Mouse (Mus musculus) midbrain, embryonic 10.5 days (tissue): ENCODE measurements around the gene Gm42517. TPM values are rescaled to one million over a fixed set of nuclear protein-coding genes. Genes with fewer than 3 reads are reported as not detected.

Source experiments
- DNase-seq: peaks from one replicate; pipeline ENCODE4 v3.0.0-alpha.2; 2017; ENCODE audit warnings: low spot score
- H3K27ac ChIP-seq: fragments of 300-500 bp; sonication (generic); replicated peaks from 2 replicates; pipeline ENCODE4 v1.5.1; 2016; ENCODE audit warnings: mild to moderate bottlenecking
- H3K27me3 ChIP-seq: fragments of 300-500 bp; sonication (generic); 2 replicates; pipeline ENCODE4 v1.6.1; 2016; ENCODE audit warnings: low read depth, mild to moderate bottlenecking; ENCODE audit not compliant: poor library complexity, severe bottlenecking
- H3K36me3 ChIP-seq: fragments of 300-500 bp; sonication (generic); 2 replicates; pipeline ENCODE4 v1.6.1; 2016; ENCODE audit warnings: mild to moderate bottlenecking, moderate library complexity
- H3K4me1 ChIP-seq: fragments of 300-500 bp; sonication (generic); 2 replicates; pipeline ENCODE4 v1.6.1; 2016
- H3K4me3 ChIP-seq: fragments of 300-500 bp; sonication (generic); 2 replicates; pipeline ENCODE4 v1.5.1; 2016; ENCODE audit warnings: mild to moderate bottlenecking, moderate library complexity
- H3K9me3 ChIP-seq: fragments of 300-500 bp; sonication (generic); replicated peaks from 2 replicates; pipeline ENCODE4 v1.6.1; 2016; ENCODE audit warnings: mild to moderate bottlenecking
- WGBS: fragments of 180-500 bp; shearing (Covaris S2); methylation state at CpG from one replicate; pipeline ENCODE4 v1.1.7; 2016; 5-methylcytosine and 5-hydroxymethylcytosine counted together
- polyA plus RNA-seq: library from polyadenylated mRNA; unstranded; fragments of >200 nt; fragmentation: Nextera tagmentation; extraction: Ambion mirVana; gene quantifications from 2 replicates; pipeline ENCODE4 v1.2.1, GENCODE M21; 2016

Gm42517 gene
- polyA plus RNA-seq, 1 experiment from 2014 or later = not detected

- H3K4me1 ChIP-seq = peaks cover 31% of the 10 kb centered on the region
- under 1% methylated on average over 49 of the region's 49 CpGs for WGBS
Observed at GRCm38 (mm10) chr5:108368851-108369621, 1.3 kb upstream of the Gm42517 start.

DNA sequence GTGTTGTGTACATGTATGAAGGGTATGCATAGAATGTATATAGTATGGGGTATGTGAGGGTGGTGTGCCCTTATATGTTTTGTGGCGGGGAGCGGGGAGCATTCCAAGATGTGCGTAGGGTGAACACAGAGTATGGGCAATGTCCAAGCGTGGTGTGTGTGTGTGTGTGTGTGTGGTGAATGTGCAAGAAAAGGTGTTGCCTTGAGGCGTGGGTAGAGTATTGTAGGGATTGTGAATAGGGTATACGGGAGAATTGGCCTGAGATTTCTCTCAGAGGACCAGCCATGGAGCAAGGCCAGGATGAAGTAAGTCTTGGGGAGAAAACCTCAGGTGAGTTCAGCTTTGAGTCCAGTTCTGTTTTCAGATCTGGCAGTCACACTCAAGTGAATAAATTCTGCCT lies 724 bp upstream of the Gm42517 start:
- Histone ChIP-seq H3K9me3 (no peaks in the 10 kb centered on the region), H3K36me3 (no peaks in the 10 kb centered on the region), H3K27me3 (peaks cover 96% of the 10 kb centered on the region), H3K4me1 (peaks cover 31% of the 10 kb centered on the region), H3K27ac (no peak overlapping the region), H3K4me3 (peak overlapping the region; percentile 68)
- no peak for DNase-seq
- WGBS = 8% methylated on average over 6 of the region's 6 CpGs

More at GRCm38 (mm10) chr5:108368851-108369621, 1.3 kb upstream of the Gm42517 start:
- peak; percentile 55 for DNase-seq
- Histone ChIP-seq H3K9me3 (no peaks in the 10 kb centered on the region), H3K36me3 (no peaks in the 10 kb centered on the region), H3K27ac (no peak overlapping the region), H3K4me3 (peak overlapping the region; percentile 68), H3K27me3 (peaks cover 90% of the 10 kb centered on the region)

DNA sequence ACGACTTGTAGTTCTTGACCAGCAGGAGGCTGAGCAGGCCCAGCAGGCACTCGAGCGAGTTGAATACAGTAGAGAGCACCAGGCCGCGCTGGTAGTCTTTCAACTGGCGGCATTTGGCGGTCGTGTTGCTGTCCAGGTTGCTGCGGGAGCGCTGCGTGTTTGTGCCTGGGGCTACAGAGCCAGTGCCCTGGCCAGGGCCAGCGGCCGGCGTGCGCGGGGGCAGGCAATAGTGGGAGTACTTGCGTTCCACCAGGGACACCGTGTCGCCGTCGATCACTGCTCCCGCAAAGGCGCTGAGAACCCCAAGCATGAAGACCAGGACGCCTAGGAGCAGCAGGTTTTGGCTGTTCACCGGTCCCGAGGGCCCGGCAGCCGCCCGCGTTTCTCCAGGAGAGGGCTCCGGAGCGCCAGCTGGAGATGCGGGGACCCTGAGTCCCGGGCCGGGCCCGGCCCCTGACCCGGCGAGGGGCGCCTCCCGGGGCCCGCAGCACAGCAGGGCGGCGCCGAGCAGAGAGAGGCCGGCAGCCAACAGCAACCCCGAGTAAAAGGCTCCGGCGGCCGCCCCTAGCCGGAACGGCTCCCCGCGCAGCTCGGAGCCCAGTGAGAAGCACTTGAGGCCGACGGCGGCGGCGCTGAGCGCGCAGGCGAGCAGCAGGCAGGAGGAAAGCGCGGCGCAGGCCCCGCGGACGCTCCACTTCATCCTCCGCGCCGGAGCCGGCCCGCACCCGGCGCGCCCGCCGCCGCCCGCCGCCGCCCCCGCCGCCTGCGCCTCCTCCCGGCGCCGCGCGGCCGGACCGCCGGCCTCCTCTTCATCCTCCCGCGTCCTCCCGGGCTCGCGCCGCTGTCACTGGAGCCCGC lies 509 bp downstream of the Gm42517 start:
- Histone ChIP-seq H3K27me3 (peaks cover 96% of the 10 kb centered on the region), H3K4me3 (peak overlapping the region; percentile 68), H3K9me3 (no peaks in the 10 kb centered on the region), H3K27ac (peak overlapping the region; percentile 55), H3K36me3 (no peaks in the 10 kb centered on the region), H3K4me1 (peaks cover 31% of the 10 kb centered on the region)
- WGBS = under 1% methylated on average over 72 of the region's 100 CpGs
- peak; percentile 67 for DNase-seq

DNA sequence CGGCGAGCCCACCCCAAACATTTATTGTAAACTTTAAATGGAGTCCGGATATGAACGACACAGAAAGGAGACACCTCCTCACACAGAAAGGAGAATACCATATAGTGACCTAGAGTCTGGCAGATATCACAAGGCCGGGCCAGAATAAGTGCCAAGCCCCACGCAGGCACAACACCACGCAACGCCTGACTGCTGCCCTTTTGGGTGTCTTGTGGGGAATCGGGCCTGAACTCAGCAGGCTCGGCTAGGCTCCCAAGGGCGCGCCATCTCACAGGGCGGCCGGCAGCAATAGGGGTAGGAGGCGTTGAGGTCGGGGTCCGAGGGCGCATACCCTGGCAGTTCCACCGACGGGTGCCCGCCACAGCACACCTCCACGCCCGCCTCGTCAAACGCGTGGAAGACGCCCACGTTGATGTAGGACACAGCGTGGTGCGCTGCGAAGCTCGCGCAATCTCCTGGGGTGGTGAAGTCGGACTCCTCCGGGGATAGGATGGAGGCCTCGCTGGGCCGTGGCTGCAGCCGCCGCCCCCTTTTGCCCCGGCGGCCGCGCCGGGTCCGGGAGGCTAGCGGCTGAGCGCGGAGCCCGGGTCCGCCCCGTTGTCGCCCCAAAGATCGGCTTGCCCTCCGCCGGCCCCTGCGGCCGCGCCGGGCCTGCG lies 1.3 kb downstream of the Gm42517 start:
- Histone ChIP-seq H3K4me1 (peaks cover 31% of the 10 kb centered on the region), H3K36me3 (no peaks in the 10 kb centered on the region), H3K4me3 (peak overlapping the region; percentile 68), H3K27me3 (peaks cover 93% of the 10 kb centered on the region), H3K9me3 (no peaks in the 10 kb centered on the region), H3K27ac (no peak overlapping the region)
- DNase-seq = no peak
- 2% methylated on average over 60 of the region's 60 CpGs for WGBS

- Histone ChIP-seq H3K36me3 (no peaks in the 10 kb centered on the region), H3K9me3 (no peaks in the 10 kb centered on the region), H3K4me3 (no peak overlapping the region), H3K27ac (no peak overlapping the region), H3K4me1 (peaks cover 11% of the 10 kb centered on the region), H3K27me3 (peaks cover 52% of the 10 kb centered on the region)
- WGBS = 33% methylated on average over 3 of the region's 3 CpGs
- no peak for DNase-seq
Observed at GRCm38 (mm10) chr5:108362330-108362729, 5.4 kb downstream of the Gm42517 start.

GRCm38 (mm10) chr5:108360211-108360610 lies 7.5 kb downstream of the Gm42517 start:
- DNase-seq = no peak
- Histone ChIP-seq H3K36me3 (no peaks in the 10 kb centered on the region), H3K27me3 (peaks cover 30% of the 10 kb centered on the region), H3K9me3 (no peaks in the 10 kb centered on the region), H3K27ac (no peak overlapping the region), H3K4me1 (no peaks in the 10 kb centered on the region), H3K4me3 (no peak overlapping the region)
- WGBS = 90% methylated on average over 4 of the region's 4 CpGs

DNA sequence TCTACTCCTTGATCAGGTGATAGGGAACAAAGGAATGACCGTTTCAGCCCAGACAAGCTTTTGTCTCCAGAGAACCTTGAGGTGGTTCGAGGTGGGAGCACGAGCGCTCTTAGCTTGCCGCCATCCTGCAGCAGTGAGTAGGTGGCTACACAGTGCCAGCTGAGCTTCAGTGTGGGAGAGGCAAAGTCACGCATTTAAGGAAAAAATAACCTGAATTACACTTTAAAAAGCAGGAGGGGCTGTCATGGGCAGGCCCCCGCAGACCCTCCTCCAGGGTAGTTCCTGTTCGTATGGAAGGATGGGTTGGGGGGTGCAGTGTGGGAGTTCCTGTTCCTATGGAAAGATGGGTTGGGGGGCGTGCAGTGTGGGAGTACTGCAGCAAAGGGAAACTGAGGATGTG lies 8.2 kb downstream of the Gm42517 start:
- 89% methylated on average over 9 of the region's 9 CpGs for WGBS
- H3K27me3 ChIP-seq = peaks cover 23% of the 10 kb centered on the region
- no peaks in the 10 kb centered on the region for H3K4me1 ChIP-seq
- no peak overlapping the region for H3K27ac ChIP-seq
- H3K9me3 ChIP-seq = no peaks in the 10 kb centered on the region
- no peak overlapping the region for H3K4me3 ChIP-seq
- H3K36me3 ChIP-seq = no peaks in the 10 kb centered on the region
- no peak for DNase-seq

- Histone ChIP-seq H3K27me3 (peaks cover 7% of the 10 kb centered on the region; the same call in 1 of the 2 replicates), H3K4me1 (no peaks in the 10 kb centered on the region), H3K36me3 (no peaks in the 10 kb centered on the region), H3K27ac (no peak overlapping the region), H3K4me3 (no peak overlapping the region), H3K9me3 (no peaks in the 10 kb centered on the region)
- 92% methylated on average over 1 of the region's 1 CpGs for WGBS
- DNase-seq = no peak
Observed at GRCm38 (mm10) chr5:108357862-108358261, 9.9 kb downstream of the Gm42517 start.

DNA sequence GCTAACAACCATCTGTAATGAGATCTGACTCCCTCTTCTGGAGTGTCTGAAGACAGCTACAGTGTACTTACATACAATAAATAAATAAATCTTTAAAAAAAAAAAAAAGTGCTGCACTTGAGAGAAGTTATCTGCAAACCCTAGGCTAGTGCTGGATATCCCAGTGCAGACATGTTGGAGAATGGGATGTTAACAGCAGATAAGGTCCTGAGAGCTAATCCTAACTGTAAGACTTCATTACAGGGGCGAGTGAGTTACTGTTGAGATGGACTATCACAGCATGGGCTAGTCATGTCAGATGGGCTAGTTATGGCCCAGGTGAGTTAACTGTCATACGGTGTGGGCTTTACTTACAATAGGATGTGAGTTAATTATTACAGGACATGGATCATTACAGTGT lies 13.7 kb downstream of the Gm42517 start:
- Histone ChIP-seq H3K9me3 (no peaks in the 10 kb centered on the region), H3K27me3 (no peaks in the 10 kb centered on the region), H3K27ac (no peak overlapping the region), H3K4me1 (no peaks in the 10 kb centered on the region), H3K36me3 (peaks cover 22% of the 10 kb centered on the region), H3K4me3 (no peak overlapping the region)
- WGBS = 81% methylated on average over 2 of the region's 2 CpGs
- DNase-seq = no peak

- 95% methylated on average over 9 of the region's 9 CpGs for WGBS
- DNase-seq = no peak
- Histone ChIP-seq H3K4me1 (no peaks in the 10 kb centered on the region), H3K27me3 (no peaks in the 10 kb centered on the region), H3K4me3 (no peak overlapping the region), H3K27ac (no peak overlapping the region), H3K36me3 (peaks cover 47% of the 10 kb centered on the region), H3K9me3 (no peaks in the 10 kb centered on the region)
Observed at GRCm38 (mm10) chr5:108349511-108350148, 18.1 kb downstream of the Gm42517 start.

- 89% methylated on average over 6 of the region's 6 CpGs for WGBS
- DNase-seq = no peak
- Histone ChIP-seq H3K27me3 (no peaks in the 10 kb centered on the region), H3K4me1 (no peaks in the 10 kb centered on the region), H3K9me3 (no peaks in the 10 kb centered on the region), H3K27ac (no peak overlapping the region), H3K36me3 (peaks cover 61% of the 10 kb centered on the region), H3K4me3 (no peak overlapping the region)
Observed at GRCm38 (mm10) chr5:108347843-108348242, 19.9 kb downstream of the Gm42517 start.

- Histone ChIP-seq H3K36me3 (peaks cover 62% of the 10 kb centered on the region), H3K27me3 (no peaks in the 10 kb centered on the region), H3K9me3 (no peaks in the 10 kb centered on the region), H3K4me1 (no peaks in the 10 kb centered on the region), H3K27ac (no peak overlapping the region), H3K4me3 (no peak overlapping the region)
- 87% methylated on average over 10 of the region's 10 CpGs for WGBS
- no peak for DNase-seq
Observed at GRCm38 (mm10) chr5:108345313-108346071, 22.2 kb downstream of the Gm42517 start.
